8 mouse cellular contexts compared by ENCODE assay signal in the genomic region with DNA sequence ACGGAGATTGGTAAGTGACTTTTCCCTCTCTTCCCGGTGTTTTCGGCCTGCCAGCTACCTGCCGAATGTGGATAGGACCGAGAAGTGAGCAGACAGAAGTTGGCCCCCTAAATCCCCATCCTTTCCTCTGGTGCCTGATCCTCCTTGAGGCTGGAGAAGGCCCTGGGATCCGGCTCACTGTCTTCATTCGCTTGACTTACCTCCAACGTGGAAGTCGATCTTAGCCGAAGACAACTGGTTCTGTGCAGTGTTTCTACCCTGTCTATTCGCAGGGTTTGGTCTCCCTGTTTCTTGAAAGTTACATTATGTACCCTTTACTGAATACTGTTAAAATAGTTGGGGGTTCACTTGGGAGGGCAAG. TPM values are rescaled to one million over a fixed set of nuclear protein-coding genes. Genes with fewer than 3 reads are reported as not detected.
DNase-seq lines count a peak whose midpoint lies in the region; ATAC-seq and TF ChIP-seq lines count a peak whose summit lies in the region.

No protein-coding gene starts in this region.

- no peak for TF ChIP-seq EP300 in ES-Bruce4 (IDR thresholded peaks at IDR 0.05; ENCODE audit: insufficient read depth, low read depth, low read length)

- DNase-seq in heart, embryonic 10.5 days (ENCODE audit: low spot score): no peak
- DNase-seq in heart, adult 8-10 months (ENCODE audit: low spot score): no peak
- DNase-seq in forebrain, postnatal 0 days: no peak
- DNase-seq in adrenal gland, postnatal 36 days: no peak
- no peak for DNase-seq in adrenal gland, postnatal 14 days
- no peak for DNase-seq in ovary, postnatal 10 days (ENCODE audit: low spot score)

- peaks cover 5% of the 10 kb centered on the region; the same call in 1 of the 2 replicates for H3K4me1 ChIP-seq in heart, embryonic 10.5 days
- no peaks in the 10 kb centered on the region for H3K4me1 ChIP-seq in ES-Bruce4 (ENCODE audit: control insufficient read depth, insufficient read depth, low read length)
- H3K4me1 ChIP-seq in forebrain, postnatal 0 days (ENCODE audit: insufficient read depth): no peaks in the 10 kb centered on the region; the same call in 1 of the 2 replicates

- under 1% methylated on average over 11 of the region's 11 CpGs for WGBS in heart, embryonic 10.5 days
- WGBS in forebrain, postnatal 0 days: 3% methylated on average over 11 of the region's 11 CpGs

- peak overlapping the region; percentile 57 for H3K4me2 ChIP-seq in forebrain, postnatal 0 days (ENCODE audit: low read depth)

- H3K27ac ChIP-seq in heart, embryonic 10.5 days: peak overlapping the region; percentile 90
- H3K27ac ChIP-seq in ES-Bruce4 (ENCODE audit: insufficient read depth, low read length): no peak overlapping the region
- H3K27ac ChIP-seq in forebrain, postnatal 0 days (ENCODE audit: low read depth, low read length): peak overlapping the region; percentile 84

- no peak for TF ChIP-seq POLR2A in ES-Bruce4 (IDR thresholded peaks at IDR 0.05; ENCODE audit: insufficient read depth, low read length)

- no peaks in the 10 kb centered on the region for H3K9me3 ChIP-seq in heart, embryonic 10.5 days
- H3K9me3 ChIP-seq in ES-Bruce4 (replicated peaks; ENCODE audit: control insufficient read depth, insufficient read depth, low read length, poor library complexity, severe bottlenecking): no peaks in the 10 kb centered on the region
- no peaks in the 10 kb centered on the region for H3K9me3 ChIP-seq in forebrain, postnatal 0 days (ENCODE audit: low read length)

- peak overlapping the region; percentile 83 for H3K4me3 ChIP-seq in heart, embryonic 10.5 days
- H3K4me3 ChIP-seq in ES-Bruce4 (ENCODE audit: low read depth, low read length): peak overlapping the region; percentile 88
- H3K4me3 ChIP-seq in forebrain, postnatal 0 days (ENCODE audit: low read depth, low read length): peak overlapping the region; percentile 60

- no peak for TF ChIP-seq CTCF in ES-Bruce4 (IDR thresholded peaks at IDR 0.05; ENCODE audit: low read depth, low read length)
- TF ChIP-seq CTCF in forebrain, postnatal 0 days (IDR thresholded peaks at IDR 0.05; ENCODE audit: low read depth): 0 out of 2 replicates have a peak, but pooled peaks have one; percentile 10

- H3K36me3 ChIP-seq in heart, embryonic 10.5 days: no peaks in the 10 kb centered on the region
- H3K36me3 ChIP-seq in ES-Bruce4 (ENCODE audit: control insufficient read depth, insufficient read depth, low read length, poor library complexity, severe bottlenecking): no peaks in the 10 kb centered on the region
- no peaks in the 10 kb centered on the region for H3K36me3 ChIP-seq in forebrain, postnatal 0 days (ENCODE audit: insufficient read depth)

- ATAC-seq in forebrain, postnatal 0 days: peak; percentile 59
- peak; percentile 59 for ATAC-seq in megakaryocyte, adult 5-6 weeks (ENCODE audit: poor library complexity, severe bottlenecking)

- H3K27me3 ChIP-seq in heart, embryonic 10.5 days (ENCODE audit: insufficient read depth, poor library complexity, severe bottlenecking): no peaks in the 10 kb centered on the region
- H3K27me3 ChIP-seq in ES-Bruce4 (ENCODE audit: control insufficient read depth, insufficient read depth, low read length, poor library complexity, severe bottlenecking): no peaks in the 10 kb centered on the region
- H3K27me3 ChIP-seq in forebrain, postnatal 0 days (ENCODE audit: insufficient read depth, low read length): no peaks in the 10 kb centered on the region

- peak overlapping the region; percentile 88 for H3K9ac ChIP-seq in ES-Bruce4 (ENCODE audit: low read depth, poor library complexity, severe bottlenecking)
- peak overlapping the region; percentile 67 for H3K9ac ChIP-seq in forebrain, postnatal 0 days

RNA-seq across cellular contexts. Expression of a gene that starts 0.3 kb away (rescaled TPM):
- polyA plus RNA-seq in heart, embryonic 10.5 days (2016; fragmentation: Nextera tagmentation; extraction: Ambion mirVana): 6.2 and 6.5 TPM in 2 replicates
- 1 to 10 TPM; 5.5 to 7.2 (median 5.9) TPM for total RNA-seq in heart, adult 8-10 months (2022)
- polyA plus RNA-seq in ES-Bruce4 (2011; ENCODE audit: insufficient read depth, insufficient read length, low read depth, missing spikeins): 3.4 and 4.9 TPM in 2 replicates
- 17.5 and 20.2 TPM in 2 replicates for total RNA-seq in forebrain, postnatal 0 days (2014; rRNA removed)
- 9.4 and 12.0 TPM in 2 replicates for polyA plus RNA-seq in forebrain, postnatal 0 days (2015; fragmentation: Nextera tagmentation; extraction: Ambion mirVana)
- 1.4 and 1.5 TPM in 2 replicates for total RNA-seq in megakaryocyte, adult 5-6 weeks (2015)
- 0.04 and 0.99 TPM in 2 replicates for total RNA-seq in megakaryocyte, adult 5-6 weeks (2017)
- 1 to 10 TPM; 7.0 to 10.0 TPM for total RNA-seq in adrenal gland, postnatal 36 days (2021)
- total RNA-seq in adrenal gland, postnatal 14 days (2021): 7.7 and 8.8 TPM in 2 replicates

RNA-seq across cellular contexts. Expression of a gene that starts 0.3 kb away (rescaled TPM):
- 29.4 and 35.6 TPM in 2 replicates for polyA plus RNA-seq in heart, embryonic 10.5 days (2016; fragmentation: Nextera tagmentation; extraction: Ambion mirVana)
- total RNA-seq in heart, adult 8-10 months (2022): 10 to 100 TPM; 24.1 to 33.3 (median 25.8) TPM
- 22.2 and 23.9 TPM in 2 replicates for polyA plus RNA-seq in ES-Bruce4 (2011; ENCODE audit: insufficient read depth, insufficient read length, low read depth, missing spikeins)
- total RNA-seq in forebrain, postnatal 0 days (2014; rRNA removed): 61.7 and 62.9 TPM in 2 replicates
- polyA plus RNA-seq in forebrain, postnatal 0 days (2015; fragmentation: Nextera tagmentation; extraction: Ambion mirVana): 42.3 and 49.2 TPM in 2 replicates
- total RNA-seq in megakaryocyte, adult 5-6 weeks (2015): 10.8 and 11.2 TPM in 2 replicates
- total RNA-seq in megakaryocyte, adult 5-6 weeks (2017): 13.6 and 16.5 TPM in 2 replicates
- 10 to 100 TPM; 10.1 to 12.6 TPM for total RNA-seq in adrenal gland, postnatal 36 days (2021)
- total RNA-seq in adrenal gland, postnatal 14 days (2021): 10.9 and 13.6 TPM in 2 replicates
